Mouse (Mus musculus) heart, embryonic 16.5 days (tissue): ENCODE data around the gene Abi1. TPM values are rescaled to one million over a fixed set of nuclear protein-coding genes. Genes with fewer than 3 reads are reported as not detected.
A peak's percentile ranks its signal among the peaks of the same experiment; 100 is the strongest.
"Not testable (repeated sequence)": the region's sequence is repeated elsewhere in the genome, so short reads cannot be mapped to it uniquely, and the experiment has no call there.

Source experiments
- ATAC-seq: fragments of 200-750 bp; cut with Nextera tagmentation; replicated peaks from 2 replicates; pipeline ENCODE4 v1.8.0; 2017; ENCODE audit warnings: moderate number of reproducible peaks; ENCODE audit not compliant: insufficient read depth, low FRiP score; ENCODE audit errors: extremely low read depth
- H3K27ac ChIP-seq: fragments of 300-500 bp; sonication (generic); 2 replicates; pipeline ENCODE4 v1.5.1; 2014; ENCODE audit warnings: mild to moderate bottlenecking, low read length, control low read depth, moderate library complexity
- H3K27me3 ChIP-seq: fragments of 300-500 bp; sonication (generic); 2 replicates; pipeline ENCODE4 v1.6.1; 2014; ENCODE audit warnings: low read length, mixed read lengths; ENCODE audit not compliant: control insufficient read depth, insufficient read depth
- H3K36me3 ChIP-seq: fragments of 300-500 bp; sonication (generic); 2 replicates; pipeline ENCODE4 v1.6.1; 2014; ENCODE audit not compliant: control insufficient read depth, insufficient read depth
- H3K4me1 ChIP-seq: fragments of 300-500 bp; sonication (generic); 2 replicates; pipeline ENCODE4 v1.6.1; 2014; ENCODE audit warnings: low read length, mixed read lengths; ENCODE audit not compliant: control insufficient read depth, insufficient read depth
- H3K4me2 ChIP-seq: fragments of 300-500 bp; sonication (generic); 2 replicates; pipeline ENCODE4 v1.6.1; 2014; ENCODE audit warnings: low read depth, mild to moderate bottlenecking, control low read depth, low read length
- H3K4me3 ChIP-seq: fragments of 300-500 bp; sonication (generic); 2 replicates; pipeline ENCODE4 v1.5.1; 2014; ENCODE audit warnings: mild to moderate bottlenecking, control low read depth, low read length
- H3K9ac ChIP-seq: fragments of 300-500 bp; sonication (generic); 2 replicates; pipeline ENCODE4 v1.6.1; 2014; ENCODE audit warnings: low read length, control low read depth
- H3K9me3 ChIP-seq: fragments of 300-500 bp; sonication (generic); replicated peaks from 2 replicates; pipeline ENCODE4 v1.6.1; 2016; ENCODE audit warnings: low read length; ENCODE audit not compliant: control insufficient read depth
- WGBS: fragments of 180-500 bp; shearing (Covaris S2); extraction: QIAGEN DNeasy Blood & Tissue Kit; methylation state at CpG from one replicate; pipeline ENCODE4 v1.1.7; 2014; 5-methylcytosine and 5-hydroxymethylcytosine counted together
- polyA plus RNA-seq: library from polyadenylated mRNA; unstranded; fragments of >200 nt; fragmentation: Nextera tagmentation; extraction: Ambion mirVana; gene quantifications from 2 replicates; pipeline ENCODE4 v1.2.1, GENCODE M21; 2015

Abi1 gene
- polyA plus RNA-seq, 1 experiment from 2014 or later, result 36.5 TPM

DNA sequence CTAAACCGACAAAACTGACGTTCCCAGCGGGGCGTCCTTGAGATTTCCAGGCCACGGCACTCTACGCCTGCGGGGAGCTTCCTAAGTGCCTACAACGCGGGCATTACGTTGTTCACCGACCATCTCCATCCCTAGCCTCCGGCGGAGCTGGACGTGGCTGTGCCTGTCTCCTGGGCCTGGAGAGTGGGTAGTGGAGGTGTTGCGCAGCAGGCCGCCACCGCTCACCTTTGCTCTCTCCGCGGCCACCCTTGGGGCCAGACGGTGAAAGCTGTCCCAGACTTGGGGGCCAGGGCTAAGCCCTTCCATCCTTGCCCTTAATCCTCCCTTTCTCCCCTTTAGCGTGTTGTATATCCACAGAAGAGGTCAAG is 28.3 kb upstream of the Abi1 start:
- peak; percentile 63 for ATAC-seq
- no peaks in the 10 kb centered on the region for H3K4me1 ChIP-seq
- under 1% methylated on average over 21 of the region's 21 CpGs for WGBS
- peaks cover under 1% of the 10 kb centered on the region; the same call in 1 of the 2 replicates for H3K36me3 ChIP-seq
- H3K4me3 ChIP-seq, result peak overlapping the region; percentile 74
- H3K4me2 ChIP-seq, result peak overlapping the region; percentile 93
- H3K9ac ChIP-seq, result peak overlapping the region; percentile 91
- no peaks in the 10 kb centered on the region for H3K27me3 ChIP-seq
- peak overlapping the region; percentile 95 for H3K27ac ChIP-seq
- no peaks in the 10 kb centered on the region for H3K9me3 ChIP-seq

DNA sequence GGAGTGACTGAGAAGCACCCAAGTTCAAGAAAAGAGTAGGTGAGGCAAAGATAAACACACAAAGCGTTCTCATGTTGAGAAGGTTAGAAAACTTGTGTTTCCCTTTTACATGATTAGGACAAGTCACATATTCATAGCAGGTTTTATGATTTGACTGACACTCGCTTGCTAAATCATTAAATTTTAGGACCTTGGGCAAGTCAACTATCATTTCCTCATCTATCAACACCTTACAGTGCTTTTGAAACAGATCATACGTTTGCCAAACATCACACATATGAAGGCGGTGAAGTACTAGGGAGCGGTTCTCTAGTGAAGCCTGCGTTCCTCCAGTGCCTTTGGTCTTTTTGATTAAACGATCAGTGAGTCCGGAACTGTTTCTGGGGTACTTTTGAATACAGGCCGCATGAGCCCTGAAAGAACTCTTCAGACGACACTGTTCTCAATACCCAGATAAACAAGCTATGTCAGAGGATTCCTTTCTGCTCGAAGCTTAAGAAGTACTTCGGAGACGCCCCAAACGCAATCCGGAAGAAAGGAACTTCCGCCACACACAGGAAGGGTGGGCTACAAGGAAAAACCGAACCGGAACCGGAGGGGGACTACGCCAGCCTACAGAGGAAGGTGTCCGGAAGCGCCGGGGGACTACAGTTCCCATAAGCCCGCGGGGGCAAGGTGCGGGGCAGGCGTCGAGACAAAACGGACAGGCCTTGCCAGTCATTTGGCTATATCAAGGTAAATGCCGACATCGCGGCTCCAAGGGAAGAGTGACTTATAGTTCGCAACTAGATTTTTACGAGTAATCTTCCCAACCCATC is 27.7 kb upstream of the Abi1 start, which contains the start of gene Acbd5:
Gene Acbd5, plus strand, starts transcription at position 616 of the 818 bp plus-strand sequence.
- Histone ChIP-seq H3K4me2 (peak within 1 kb of the TSS; percentile 93), H3K9ac (peak within 1 kb of the TSS; percentile 91), H3K4me1 (no peaks in the 10 kb centered on the region), H3K27me3 (no peaks in the 10 kb centered on the region), H3K9me3 (no peaks in the 10 kb centered on the region), H3K4me3 (peak within 1 kb of the TSS; percentile 74), H3K36me3 (no peaks in the 10 kb centered on the region), H3K27ac (peak within 1 kb of the TSS; percentile 95)
- ATAC-seq, result peak; percentile 96
- 2% methylated on average over 34 of the region's 34 CpGs for WGBS

DNA sequence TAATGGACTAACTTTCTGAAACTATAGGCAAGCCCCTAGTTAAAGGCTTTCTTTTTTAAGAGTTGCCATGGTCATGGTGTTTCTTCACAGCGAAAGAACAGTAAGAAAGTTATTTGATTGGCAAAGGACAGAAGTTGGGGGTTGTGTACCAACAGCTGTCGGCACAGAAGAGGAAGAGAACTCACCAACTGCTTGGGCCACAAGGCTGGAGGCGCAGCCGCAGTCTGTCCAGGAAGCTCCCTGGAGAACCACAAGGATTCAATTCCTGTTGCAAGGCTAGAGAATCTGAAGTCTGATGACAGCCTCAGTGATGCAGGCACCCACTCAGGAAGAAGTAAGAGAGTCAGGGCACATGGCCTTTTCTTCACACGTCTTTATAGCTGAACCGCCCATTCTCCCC is 12.5 kb upstream of the Abi1 start:
- WGBS, result 57% methylated on average over 6 of the region's 6 CpGs
- H3K9me3 ChIP-seq, result no peaks in the 10 kb centered on the region
- no peak overlapping the region for H3K4me2 ChIP-seq
- no peak overlapping the region for H3K9ac ChIP-seq
- H3K27ac ChIP-seq, result no peak overlapping the region
- no peaks in the 10 kb centered on the region for H3K36me3 ChIP-seq
- ATAC-seq, result no peak
- no peaks in the 10 kb centered on the region for H3K4me1 ChIP-seq
- no peaks in the 10 kb centered on the region for H3K27me3 ChIP-seq
- no peak overlapping the region for H3K4me3 ChIP-seq

DNA sequence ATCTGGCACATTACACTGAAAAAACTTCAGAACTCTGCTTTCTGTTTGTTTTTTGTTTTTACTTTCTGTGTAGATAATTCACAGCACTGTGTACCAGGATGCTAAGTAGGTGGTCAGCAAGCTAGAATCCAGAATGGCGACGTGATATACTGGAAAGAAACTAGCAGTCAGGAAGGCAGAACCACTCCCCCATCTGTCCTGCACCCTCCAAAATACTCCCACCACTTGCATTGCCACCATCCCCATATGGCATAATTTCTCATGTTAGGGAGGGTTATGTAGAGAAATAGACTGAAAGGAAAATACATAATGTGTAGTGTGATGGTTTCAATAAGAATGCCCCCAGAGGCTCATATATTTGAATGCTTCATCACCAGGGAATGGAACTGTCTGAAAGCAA is 11.8 kb upstream of the Abi1 start:
- Histone ChIP-seq H3K9ac (no peak overlapping the region), H3K4me3 (no peak overlapping the region), H3K4me1 (no peaks in the 10 kb centered on the region), H3K27ac (no peak overlapping the region), H3K36me3 (no peaks in the 10 kb centered on the region), H3K9me3 (no peaks in the 10 kb centered on the region), H3K27me3 (no peaks in the 10 kb centered on the region), H3K4me2 (no peak overlapping the region)
- WGBS, result 75% methylated on average over 2 of the region's 2 CpGs
- no peak for ATAC-seq

DNA sequence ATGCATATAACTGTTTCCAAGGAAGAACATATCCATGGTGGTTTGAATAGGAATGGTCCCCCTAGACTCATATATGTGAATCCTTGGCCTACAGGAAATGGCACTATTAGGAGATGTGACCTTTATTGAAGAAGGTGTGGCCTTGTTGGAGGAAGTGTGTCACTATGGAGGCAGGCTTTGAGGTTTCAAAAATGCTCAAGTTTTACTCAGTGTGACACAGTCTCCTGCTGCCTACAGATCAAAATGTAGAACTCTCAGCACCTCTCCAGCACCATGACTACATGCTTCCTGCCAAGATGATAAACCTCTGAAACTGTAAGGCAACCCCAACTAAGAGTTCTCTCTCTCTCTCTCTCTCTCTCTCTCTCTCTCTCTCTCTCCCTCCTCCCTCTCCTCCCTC is 8.0 kb upstream of the Abi1 start:
- Histone ChIP-seq H3K36me3 (no peaks in the 10 kb centered on the region), H3K4me2 (no peak overlapping the region), H3K27me3 (no peaks in the 10 kb centered on the region), H3K9me3 (no peaks in the 10 kb centered on the region; the same call in 1 of the 2 replicates), H3K4me1 (no peaks in the 10 kb centered on the region), H3K9ac (no peak overlapping the region), H3K27ac (no peak overlapping the region), H3K4me3 (no peak overlapping the region)
- ATAC-seq, result no peak

DNA sequence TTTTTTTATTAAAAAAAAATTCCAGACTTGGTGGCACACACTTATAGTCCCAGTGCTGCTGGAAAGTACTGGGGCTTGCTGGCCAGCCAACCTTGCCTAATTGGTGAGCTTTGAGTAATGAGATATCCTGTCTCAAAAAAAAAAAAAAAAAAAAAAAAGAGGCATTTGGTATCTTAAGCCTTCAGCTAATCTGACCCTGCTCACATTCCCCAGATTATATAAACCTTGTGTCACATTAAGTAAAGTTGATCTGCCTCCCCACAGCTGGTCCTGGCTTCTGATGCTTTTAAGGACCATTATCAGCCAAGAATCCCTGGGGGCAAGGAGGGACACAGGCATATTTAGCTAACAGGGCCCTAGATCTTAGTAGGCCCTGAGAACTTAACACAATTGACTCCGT is 5.7 kb upstream of the Abi1 start:
- H3K9ac ChIP-seq, result no peak overlapping the region
- ATAC-seq, result no peak

DNA sequence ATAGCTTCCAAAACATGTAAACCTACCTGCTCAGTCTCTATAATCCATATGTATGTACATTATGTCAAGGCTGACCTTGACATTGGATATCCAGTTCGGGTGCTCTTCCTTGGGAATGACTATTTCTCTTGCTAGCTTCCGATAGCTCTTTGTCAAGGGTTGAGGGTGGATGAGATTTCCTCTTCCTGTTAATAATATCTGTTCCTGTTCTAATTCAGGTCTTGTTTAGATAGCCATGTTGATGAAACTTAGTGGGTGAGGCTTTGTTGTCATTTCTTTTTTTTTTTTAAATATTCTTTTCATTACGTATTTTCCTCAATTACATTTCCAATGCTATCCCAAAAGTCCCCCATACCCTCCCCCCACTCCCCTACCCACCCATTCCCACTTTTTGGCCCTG is 2.1 kb upstream of the Abi1 start:
- 74% methylated on average over 3 of the region's 3 CpGs for WGBS
- H3K4me3 ChIP-seq, result no peak overlapping the region
- H3K27me3 ChIP-seq, result no peaks in the 10 kb centered on the region
- no peak overlapping the region for H3K4me2 ChIP-seq
- no peaks in the 10 kb centered on the region for H3K36me3 ChIP-seq
- H3K9ac ChIP-seq, result no peak overlapping the region
- H3K27ac ChIP-seq, result no peak overlapping the region
- no peaks in the 10 kb centered on the region; the same call in 1 of the 2 replicates for H3K9me3 ChIP-seq
- no peak for ATAC-seq
- H3K4me1 ChIP-seq, result peaks cover 9% of the 10 kb centered on the region

More for the DNA sequence above, 5.7 kb upstream of the Abi1 start:
- WGBS, result 32% methylated on average over 1 of the region's 1 CpGs
- Histone ChIP-seq H3K27me3 (no peaks in the 10 kb centered on the region), H3K4me2 (no peak overlapping the region), H3K36me3 (no peaks in the 10 kb centered on the region), H3K4me1 (no peaks in the 10 kb centered on the region), H3K4me3 (no peak overlapping the region), H3K27ac (no peak overlapping the region), H3K9me3 (no peaks in the 10 kb centered on the region; the same call in 1 of the 2 replicates)

DNA sequence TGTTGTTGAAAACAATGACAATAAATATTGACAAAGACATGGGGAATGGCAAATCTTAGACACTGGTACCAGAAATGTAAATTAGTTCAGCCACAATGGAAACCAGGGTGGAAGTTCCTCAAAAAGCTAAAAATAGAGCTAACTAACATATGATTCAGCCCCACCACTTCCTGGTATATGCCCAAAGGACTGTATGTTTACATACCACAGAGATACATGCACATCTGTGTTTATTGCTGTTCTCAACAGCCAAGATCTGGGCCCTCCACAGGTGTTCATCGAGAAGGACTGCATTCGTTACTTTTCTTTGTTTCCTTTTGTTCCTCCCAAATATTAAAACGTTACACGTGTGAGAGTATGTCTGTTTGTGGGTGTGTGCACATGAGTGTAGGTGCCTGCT is 1.4 kb upstream of the Abi1 start:
- Histone ChIP-seq H3K9ac (no peak overlapping the region), H3K27ac (peak overlapping the region; percentile 13; the same call in 1 of the 2 replicates)
- WGBS, result 68% methylated on average over 4 of the region's 4 CpGs

DNA sequence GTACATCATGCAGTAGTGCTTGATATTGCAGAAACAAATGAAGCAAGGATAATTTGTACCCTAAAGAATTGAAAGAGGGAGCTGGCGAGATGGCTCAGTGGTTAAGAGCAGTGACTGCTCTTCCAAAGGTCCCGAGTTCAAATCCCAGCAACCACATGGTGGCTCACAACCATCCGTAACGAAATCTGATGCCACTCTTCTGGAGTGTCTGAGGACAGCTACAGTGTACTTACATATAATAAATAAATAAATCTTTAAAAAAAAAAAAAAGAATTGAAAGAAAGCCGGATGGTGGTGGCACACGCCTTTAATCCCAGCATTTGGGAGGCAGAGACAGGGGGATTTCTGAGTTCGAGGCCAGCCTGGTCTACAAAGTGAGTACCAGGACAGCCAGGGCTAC is 649 bp upstream of the Abi1 start:
- H3K36me3 ChIP-seq, H3K9ac ChIP-seq, H3K27me3 ChIP-seq, ATAC-seq, H3K9me3 ChIP-seq, H3K4me3 ChIP-seq, H3K4me1 ChIP-seq: not testable (repeated sequence)
- Histone ChIP-seq H3K27ac (peak overlapping the region; percentile 39; the same call in 1 of the 2 replicates), H3K4me2 (peak overlapping the region; percentile 53; the same call in 1 of the 2 replicates)
- 85% methylated on average over 7 of the region's 7 CpGs for WGBS

More for the DNA sequence above, 1.4 kb upstream of the Abi1 start:
- Histone ChIP-seq H3K4me3 (no peak overlapping the region), H3K36me3 (no peaks in the 10 kb centered on the region), H3K4me2 (no peak overlapping the region), H3K9me3 (no peaks in the 10 kb centered on the region; the same call in 1 of the 2 replicates), H3K4me1 (peaks cover 9% of the 10 kb centered on the region), H3K27me3 (no peaks in the 10 kb centered on the region)
- no peak for ATAC-seq
